Mouse (Mus musculus): Measurements from ENCODE around the gene Crtc1.

Crtc1 gene

DNA sequence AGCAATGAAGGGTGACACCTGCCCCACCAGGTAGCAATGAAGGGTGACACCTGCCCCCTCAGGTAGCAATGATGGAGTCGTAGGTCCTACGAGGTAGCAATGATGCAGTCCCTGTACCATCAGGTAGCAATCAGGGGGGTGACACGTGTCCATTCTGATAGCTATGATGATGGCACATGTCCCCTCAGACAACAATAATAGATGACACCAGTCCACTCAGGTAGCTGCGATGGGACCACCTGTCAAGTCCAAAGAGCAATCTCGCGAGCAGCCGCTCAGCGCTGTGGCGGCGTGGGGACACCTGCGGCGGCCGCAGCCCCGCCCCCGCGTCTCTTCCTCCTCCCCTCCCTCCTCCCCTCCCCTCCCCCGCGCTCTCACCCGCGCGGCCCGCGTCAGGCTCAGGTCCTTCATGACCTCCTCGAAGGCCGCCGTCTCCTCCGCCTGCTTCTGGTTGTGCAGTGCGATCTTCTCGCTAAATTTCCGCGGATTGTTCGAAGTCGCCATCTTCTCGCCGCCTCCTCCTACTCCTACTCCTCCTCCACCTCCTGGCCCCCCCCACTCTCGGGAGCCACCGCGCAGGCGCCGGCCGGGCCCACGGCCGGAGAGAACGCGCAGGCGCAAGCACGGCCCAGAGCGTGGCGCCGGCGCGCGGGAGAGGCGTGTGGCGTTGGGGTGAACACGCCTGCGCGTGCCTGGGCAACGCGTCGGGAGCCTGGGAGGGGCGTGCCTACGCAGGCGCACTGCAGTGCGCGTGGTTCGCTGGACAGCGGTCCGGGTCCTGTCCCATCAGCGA lies at the start of gene Crtc1:
Gene Crtc1 (minus strand): TSS at position 525 of the 793 bp plus-strand sequence.
- TF ChIP-seq GATA4 (IDR thresholded peaks at IDR 0.05; ENCODE audit: insufficient replicate concordance, low read length), result no peak; the same call in 1 of the 2 replicates

DNA sequence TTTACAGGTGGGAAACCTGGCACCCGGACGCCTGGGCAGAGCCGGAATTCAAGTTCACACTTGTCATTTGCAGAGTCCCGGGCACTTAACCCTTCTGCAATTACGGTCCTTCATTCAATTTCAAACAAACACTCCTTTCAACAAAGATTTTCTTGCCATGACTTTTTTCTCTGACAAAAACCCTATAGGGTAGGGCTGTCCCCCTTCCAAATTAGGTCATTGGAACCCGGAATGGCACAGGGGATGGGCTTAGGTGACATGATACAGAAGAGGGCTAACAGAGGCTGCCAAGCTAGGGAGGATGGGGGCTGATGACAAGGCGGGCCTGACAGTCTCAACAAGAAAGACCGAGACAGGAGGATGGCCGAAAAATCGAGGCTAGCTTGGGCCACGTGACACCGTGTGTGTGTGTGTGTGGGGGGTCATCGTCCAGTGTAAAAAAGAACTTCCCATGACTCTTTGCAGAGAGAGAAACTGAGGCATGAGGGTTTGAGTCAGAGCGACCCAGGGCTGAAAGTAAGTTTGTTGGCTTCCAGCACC lies 49.6 kb upstream of the Crtc1 start:
- TF ChIP-seq GATA4 (IDR thresholded peaks at IDR 0.05; ENCODE audit: insufficient replicate concordance, low read length), result no peak

- TF ChIP-seq GATA4 (IDR thresholded peaks at IDR 0.05; ENCODE audit: insufficient replicate concordance, low read length), result no peak
These were observed 48.8 kb upstream of the Crtc1 start for GRCm38 (mm10) chr8:70487993-70488796.

DNA sequence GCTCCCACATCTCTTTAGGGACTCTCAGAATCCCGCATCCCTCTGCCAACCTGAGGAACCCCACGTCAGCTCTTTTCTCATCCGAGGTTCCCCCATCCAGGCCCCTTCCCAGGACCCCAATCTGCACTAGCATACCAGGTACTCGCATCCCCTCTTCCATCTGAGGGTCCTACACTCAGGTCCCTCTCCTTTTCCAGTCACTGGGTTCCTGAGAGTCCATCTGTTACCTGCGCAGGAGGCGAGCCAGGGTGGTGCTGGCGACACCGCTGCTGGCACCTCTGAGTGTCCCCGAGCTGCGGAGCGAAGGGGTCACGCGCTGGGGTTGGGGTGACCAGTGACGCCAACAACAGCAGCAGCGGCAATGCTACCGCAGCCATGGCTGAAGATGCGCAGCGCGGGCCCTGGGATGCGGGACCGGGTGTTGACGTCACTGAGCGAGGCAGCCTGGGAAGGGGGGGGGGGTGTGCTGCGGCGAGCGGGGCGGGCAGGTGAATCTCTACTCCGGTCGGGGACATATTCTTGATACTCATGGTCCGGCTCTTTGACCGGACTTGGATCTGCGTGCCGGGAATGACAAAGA lies 47.7 kb upstream of the Crtc1 start, which contains the start of gene Tmem59l:
Gene Tmem59l (minus strand): TSS at position 418 of the 580 bp plus-strand sequence.
- TF ChIP-seq GATA4 (IDR thresholded peaks at IDR 0.05; ENCODE audit: insufficient replicate concordance, low read length), result no peak

DNA sequence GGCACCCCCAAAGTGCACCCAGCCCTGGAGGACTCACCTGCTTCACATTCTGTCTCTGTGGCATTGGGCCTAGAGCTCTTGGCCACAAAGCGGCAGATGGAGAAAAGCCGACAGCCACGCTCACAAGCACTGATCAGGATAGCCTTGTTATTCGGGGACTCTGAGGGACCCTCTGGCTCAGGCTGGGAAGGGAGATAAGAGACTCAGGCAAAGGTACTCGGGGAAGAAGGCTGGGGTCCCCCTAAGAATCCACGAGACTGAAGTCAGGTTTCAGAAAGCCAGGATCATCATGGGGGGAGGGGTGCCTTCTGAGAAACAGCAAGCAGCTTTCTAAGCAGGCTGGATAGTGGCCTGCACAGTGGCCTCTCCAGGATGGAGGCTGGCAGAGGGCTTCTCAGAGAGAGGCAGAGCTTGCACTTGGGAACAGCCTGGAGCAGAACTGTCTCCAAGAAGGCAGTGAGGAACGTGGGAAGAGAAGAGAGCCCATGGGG lies 46.9 kb upstream of the Crtc1 start:
- TF ChIP-seq GATA4 (IDR thresholded peaks at IDR 0.05; ENCODE audit: insufficient replicate concordance, low read length), result no peak

DNA sequence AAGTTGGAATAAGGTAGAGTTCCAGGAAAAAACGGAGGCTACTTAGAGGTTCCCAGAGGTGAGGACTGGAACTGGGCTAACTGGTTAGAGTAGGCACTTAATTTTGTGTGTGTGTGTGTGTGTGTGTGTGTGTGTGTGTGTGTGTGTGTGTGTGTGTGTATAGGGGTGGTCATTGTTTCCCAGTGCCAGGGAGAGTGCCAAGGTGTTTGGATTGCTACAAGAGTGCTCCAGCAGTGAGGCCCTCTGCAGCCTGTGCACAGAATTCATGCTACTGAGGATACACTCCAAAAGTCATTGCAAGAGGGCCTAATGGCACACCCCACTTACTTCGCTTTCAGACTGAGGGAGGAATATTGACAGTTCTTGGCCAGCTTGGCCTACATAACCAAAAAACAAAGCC lies 43.6 kb upstream of the Crtc1 start:
- no peak for TF ChIP-seq GATA4 (IDR thresholded peaks at IDR 0.05; ENCODE audit: insufficient replicate concordance, low read length)

DNA sequence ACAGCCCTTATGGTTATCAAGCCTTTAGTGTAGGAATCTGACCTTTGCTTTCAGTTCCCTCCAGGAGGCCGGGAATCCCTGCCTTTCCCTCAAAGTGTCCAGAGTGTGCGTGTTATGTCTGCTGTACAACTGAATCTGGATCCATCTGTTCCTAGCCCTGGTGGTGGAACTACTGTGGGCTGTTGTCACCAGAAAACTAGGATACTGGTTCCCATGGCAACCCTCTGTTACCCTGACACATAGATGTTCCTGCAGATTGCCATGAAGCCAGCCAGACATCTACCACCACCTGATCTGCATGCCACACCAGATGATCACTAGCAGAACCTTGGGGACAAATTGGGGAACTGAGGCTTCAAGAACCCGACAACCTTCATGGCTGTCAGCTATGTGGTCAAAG lies 42.5 kb upstream of the Crtc1 start:
- TF ChIP-seq GATA4 (IDR thresholded peaks at IDR 0.05; ENCODE audit: insufficient replicate concordance, low read length), result no peak

DNA sequence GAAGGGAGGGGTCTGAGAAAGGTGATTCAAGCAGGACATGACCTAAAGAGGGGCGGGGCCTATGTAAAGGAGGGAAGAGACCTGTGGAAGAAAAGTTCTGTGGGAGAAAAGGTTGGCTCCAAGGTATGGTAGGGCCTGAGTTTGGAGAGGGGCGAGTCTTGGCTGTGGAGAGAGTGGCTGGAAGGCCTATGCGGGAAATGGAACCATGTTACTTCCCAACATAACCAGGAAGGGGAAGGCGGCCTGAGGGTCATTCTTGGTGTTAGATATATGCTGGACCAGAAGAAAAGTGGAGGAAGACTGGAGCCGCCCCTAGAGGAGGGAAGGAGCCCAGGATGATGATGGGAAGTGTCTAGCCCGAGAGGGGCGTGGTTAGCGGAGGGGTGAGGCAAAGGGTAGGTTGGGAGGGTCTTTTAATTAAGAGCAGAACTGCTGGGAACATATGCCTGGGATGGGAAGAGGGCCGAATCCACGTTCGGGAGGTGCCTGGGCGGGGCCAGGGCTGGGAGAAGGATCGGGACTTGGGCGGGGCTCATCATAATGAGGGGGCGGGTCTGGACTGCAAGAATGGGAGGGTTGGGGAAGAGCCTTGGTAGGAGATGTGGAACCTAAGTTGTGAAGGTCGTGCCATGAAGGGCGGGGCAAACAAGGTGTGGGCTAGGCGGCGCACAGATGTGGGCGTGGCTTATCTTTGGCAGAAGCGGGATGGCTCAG lies 38.0 kb upstream of the Crtc1 start:
- TF ChIP-seq GATA4 (IDR thresholded peaks at IDR 0.05; ENCODE audit: insufficient replicate concordance, low read length), result no peak

DNA sequence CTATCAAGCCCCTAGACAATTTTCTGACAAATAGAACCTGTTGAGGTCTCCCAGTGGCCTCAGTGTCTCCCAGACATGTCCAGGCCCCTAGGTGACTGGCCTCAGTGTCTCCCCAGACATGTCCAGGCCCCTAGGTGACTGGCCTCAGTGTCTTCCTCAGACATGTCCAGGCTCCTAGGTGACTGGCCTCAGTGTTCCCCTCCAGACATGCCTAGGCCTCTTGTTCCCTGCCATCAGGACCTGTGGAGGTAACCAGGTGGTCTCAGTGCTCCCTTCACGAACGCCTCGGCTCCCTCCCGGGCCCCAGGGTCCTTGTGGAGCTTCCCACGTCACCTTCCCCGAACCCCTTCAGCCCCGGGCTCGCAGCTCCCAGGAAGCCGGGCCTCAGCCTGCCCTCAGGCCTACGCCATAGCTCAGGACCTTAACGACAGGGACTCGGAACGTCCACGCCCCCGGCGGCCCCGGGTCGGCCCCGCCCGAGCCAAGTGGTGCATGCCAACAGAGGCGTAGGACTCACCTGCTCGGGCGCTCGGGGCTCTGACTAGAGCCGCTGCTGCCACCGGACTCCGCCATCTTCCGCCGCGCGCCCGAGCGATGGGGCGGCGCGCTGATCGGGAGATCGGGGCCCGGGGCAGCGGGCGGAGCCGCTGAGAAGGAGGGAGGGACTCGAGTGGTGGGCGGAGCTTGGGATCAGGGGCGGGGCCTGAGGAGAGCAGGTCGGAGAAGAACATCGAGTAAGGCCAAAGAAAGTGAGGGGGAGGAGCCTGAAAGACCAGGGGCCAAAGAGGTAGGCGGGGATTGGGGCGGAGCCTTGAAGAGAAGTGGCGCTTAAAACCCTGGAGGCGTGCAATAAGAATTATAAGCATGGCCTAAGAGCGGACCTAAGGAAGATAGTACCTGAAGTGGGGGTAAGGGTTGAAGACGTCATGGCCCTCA lies 37.2 kb upstream of the Crtc1 start, which contains the start of gene Klhl26:
Gene Klhl26 (minus strand): TSS at position 636 of the 936 bp plus-strand sequence.
- TF ChIP-seq GATA4 (IDR thresholded peaks at IDR 0.05; ENCODE audit: insufficient replicate concordance, low read length), result no peak

GRCm38 (mm10) chr8:70471856-70472255 lies 32.5 kb upstream of the Crtc1 start:
- TF ChIP-seq GATA4 (IDR thresholded peaks at IDR 0.05; ENCODE audit: insufficient replicate concordance, low read length), result no peak

GRCm38 (mm10) chr8:70469938-70470337 lies 30.6 kb upstream of the Crtc1 start:
- TF ChIP-seq GATA4 (IDR thresholded peaks at IDR 0.05; ENCODE audit: insufficient replicate concordance, low read length), result no peak

GRCm38 (mm10) chr8:70469295-70469916 lies 30.0 kb upstream of the Crtc1 start:
- no peak; the same call in 1 of the 2 replicates for TF ChIP-seq GATA4 (IDR thresholded peaks at IDR 0.05; ENCODE audit: insufficient replicate concordance, low read length)

DNA sequence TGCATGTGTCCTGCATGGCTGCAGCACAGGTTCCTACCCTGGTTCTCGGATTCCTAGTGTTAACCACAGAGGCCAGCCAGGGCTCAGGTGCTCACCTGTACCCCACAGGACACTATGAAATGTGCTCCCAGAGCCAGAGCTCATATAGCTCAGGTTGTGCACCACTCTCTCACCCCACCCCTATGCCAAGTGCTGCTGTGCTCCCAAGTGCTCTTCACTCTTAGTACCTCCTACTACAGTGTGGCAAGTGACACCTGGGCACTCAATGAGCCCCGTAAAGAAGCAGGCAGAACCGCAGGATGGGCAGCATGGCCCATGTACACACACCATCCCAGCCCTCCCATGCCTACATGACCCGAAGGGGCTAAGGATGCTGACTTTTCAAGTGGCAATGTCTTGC lies 29.4 kb upstream of the Crtc1 start:
- TF ChIP-seq GATA4 (IDR thresholded peaks at IDR 0.05; ENCODE audit: insufficient replicate concordance, low read length), result no peak

Data from liver, adult (tissue).